Mouse (Mus musculus) ovary, adult 18-20 months (tissue): ENCODE results near the gene Lck.
"Not testable (repeated sequence)": the region's sequence is repeated elsewhere in the genome, so short reads cannot be mapped to it uniquely, and the experiment has no call there.

Source experiments
- DNase-seq: peaks from one replicate; pipeline ENCODE4 v3.0.0; 2022; ENCODE audit warnings: low spot score, mixed read lengths

Lck gene

DNA sequence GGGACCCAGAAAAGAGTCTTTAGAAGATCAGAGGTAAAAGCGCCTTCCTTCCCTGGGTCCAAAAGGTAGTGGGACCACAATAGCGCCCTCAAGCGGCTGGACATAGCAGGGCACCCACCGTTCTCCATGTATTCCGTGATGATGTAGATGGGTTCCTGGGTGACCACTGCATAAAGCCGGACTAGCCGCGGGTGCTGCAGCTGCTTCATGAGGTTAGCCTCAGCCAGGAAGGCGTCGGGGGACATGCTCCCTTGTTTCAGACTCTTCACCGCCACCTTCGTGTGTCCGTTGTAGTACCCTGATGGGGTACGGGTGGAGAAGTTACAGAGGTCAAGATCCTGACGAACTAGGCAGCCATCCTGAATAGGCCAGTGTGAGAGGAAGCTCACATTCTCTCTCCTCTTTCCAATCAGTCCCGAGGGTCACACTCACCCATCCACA lies 18.0 kb downstream of the Lck start:
- no peak for DNase-seq

DNA sequence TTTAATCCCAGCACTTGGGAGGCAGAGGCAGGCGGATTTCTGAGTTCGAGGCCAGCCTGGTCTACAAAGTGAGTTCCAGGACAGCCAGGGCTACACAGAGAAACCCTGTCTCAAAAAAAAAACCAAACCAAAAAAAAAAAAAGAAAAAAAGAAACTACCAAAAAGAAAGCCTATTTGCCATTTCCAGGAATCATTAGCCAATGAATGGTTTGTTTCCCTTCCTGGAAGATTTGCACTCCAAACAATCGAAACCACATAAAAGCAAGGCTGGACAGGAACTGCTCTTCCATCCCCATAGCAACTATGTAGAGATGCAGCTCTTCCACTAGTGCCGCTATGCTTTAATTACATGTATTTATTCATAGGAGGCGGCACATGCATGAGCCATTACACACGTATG lies 18.9 kb downstream of the Lck start:
- DNase-seq = not testable (repeated sequence)

DNA sequence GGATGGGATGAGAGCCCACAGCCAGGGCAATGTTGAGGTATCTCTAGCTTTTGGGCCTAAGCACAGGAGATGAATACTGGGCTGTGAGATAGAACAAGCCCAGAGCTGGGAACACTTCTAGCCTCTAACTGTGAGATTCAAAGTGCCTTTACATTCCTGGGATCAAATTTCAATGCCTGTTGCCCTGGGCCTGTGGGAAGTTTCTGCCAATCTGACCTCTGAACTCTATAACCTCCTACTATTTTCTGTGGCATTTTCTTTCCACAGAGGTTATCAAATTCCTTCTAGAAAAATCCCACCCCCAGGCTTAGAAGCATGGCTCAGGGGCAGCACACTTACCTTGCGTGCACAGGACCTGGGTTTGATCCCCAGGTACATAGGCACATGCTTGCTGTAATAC lies 23.1 kb downstream of the Lck start:
- no peak for DNase-seq

DNA sequence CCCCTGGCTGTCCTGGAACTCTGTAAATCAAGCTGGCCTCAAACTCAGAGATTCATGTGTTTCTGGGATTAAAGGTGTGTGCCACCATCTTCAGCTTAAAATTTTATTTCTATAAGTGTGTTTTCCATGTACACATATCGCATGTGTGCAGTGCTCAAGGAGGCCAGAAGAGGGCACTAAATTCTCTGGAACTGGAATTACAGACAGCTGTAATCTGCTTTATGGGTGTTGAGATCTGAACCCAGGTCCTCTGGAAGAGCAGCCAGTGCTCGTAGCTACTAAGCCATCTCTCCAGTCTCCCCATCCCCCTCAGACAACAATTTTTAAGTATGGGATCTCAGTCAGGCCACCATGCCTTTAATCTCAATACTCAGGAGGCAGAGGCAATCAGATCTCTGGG lies 24.1 kb downstream of the Lck start:
- DNase-seq = no peak

DNA sequence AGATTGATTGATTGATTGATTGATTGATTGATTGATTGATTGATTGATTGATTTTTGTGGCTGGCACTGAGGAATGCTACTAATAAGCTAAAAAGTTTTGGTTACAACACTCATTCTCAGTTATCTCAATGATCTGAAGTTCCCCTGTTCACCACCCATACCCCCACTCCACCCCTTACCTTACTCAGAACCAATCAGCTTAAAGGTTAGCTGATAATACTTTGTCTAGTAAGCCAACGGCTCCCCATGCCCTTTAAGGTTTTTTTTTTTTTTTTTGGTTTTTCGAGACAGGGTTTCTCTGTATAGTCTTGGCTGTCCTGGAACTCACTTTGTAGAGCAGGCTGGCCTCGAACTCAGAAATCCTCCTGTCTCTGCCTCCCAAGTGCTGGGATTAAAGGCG lies 25.8 kb downstream of the Lck start:
- not testable (repeated sequence) for DNase-seq

DNA sequence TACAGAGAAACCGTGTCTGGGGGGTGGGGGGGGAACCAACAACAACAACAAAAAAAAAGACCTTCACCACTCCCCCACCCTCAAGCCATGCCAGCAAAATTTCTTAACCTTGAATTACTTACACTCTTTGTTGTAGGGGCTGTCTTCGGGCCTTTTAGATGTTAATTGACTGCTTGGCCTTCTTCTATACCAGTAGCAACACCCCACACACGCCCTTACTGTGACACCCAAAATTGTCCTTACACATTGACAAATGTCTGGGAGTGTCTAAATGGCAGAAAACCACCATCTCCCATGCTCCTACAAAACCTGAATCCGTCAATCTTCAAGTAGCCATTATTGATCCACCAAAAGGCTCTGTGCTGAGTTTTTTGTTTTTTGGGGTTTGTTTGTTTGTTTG lies 29.3 kb downstream of the Lck start:
- DNase-seq = no peak

DNA sequence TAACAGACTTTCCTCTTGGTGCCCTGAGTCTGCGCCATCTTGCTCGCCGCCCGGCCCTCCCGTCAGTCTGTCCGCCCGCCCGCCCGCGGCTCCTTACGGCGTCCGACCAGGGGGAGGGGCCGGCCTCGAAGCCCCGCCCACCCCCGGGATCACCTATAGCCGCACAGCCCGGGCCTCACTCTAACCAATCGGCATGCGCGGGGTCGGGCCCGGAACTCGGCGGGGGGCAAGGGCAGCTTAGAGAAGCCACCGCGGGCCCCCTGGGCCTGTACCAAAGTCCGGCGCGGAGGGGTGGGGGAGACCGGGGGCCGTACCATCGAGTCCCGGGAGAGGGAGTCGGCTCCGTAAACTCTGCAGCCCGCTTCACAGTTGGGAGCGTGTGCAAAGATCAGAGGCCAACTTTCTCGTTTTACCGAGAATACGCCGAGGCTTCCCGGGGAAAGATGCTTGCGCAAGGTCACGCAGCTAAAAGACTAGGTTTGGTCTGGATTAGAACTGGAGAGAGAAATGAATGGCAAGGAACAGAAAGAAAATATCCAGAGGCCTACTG lies 30.8 kb downstream of the Lck start, which contains the start of gene Hdac1:
Hdac1 (minus strand) TSS at position 122 of the 550 bp plus-strand sequence.
- DNase-seq = peak; percentile 98

DNA sequence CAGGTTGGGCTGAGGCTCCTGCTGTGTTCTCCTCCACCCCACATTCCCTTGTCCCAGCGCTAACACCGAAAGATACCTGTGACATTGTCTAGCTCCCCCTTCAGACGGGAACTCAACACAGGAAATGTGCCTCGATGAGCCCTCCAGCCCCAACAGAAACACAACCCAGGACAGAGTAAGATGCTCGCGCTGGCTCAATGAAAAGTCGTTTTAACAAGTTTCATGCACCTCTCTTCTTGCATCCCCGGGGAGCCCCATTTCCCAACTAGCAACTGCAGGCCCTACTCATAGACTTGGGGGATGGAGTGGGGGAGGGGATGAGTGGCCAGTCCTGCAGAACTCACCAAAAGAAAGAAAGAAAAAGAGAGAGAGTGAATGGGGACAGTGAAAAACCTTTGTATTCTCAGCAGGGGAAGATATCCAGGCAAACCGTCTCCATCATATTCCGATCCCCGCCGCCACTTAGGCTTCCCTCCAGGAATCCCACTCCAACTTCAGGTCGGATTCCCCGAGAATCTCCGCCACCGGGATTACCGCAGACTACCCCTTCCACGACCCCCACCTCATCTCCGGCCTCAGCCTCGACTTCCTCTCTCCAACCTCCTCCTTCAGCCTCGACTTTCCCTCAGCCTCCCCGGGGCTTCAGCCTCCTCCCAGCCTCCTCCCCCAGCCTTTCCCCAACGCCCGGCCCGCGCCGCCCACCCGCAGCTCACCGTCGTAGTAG lies 31.4 kb downstream of the Lck start:
- DNase-seq = no peak

DNA sequence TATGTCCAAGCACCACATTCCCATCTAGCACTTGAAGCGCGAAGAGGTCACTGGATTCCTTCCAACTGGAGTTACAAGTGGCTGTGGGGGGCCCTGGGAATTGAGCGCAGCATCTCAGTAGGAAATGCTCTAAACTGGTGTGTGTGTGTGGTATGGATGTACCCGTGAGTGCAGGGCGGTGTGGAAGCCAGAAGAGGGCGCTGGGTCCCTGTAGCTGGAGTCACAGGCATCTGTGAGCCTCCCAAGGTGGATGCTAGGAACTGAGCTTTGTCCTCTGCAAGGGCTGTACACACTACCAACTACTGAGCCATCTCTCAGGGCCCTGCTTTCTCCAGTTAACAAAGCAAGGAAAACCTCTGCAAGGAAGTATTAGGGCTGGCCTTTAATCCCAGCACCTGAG lies 33.4 kb downstream of the Lck start:
- no peak for DNase-seq

DNA sequence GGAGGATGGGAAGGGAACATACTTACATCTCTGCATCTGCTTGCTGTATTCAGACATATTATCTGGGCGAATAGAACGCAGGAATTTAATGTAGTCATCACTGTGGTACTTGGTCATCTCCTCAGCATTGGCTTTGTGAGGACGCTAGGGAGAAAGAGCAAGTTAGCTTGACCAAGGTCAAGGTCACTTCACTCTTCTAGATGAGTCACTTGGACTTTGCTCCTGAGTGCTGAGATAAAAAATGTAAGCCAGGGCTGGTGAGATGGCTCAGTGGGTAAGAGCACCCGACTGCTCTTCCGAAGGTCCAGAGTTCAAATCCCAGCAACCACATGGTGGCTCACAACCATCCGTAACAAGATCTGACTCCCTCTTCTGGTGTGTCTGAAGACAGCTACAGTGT lies 44.5 kb downstream of the Lck start:
- DNase-seq = not testable (repeated sequence)

DNA sequence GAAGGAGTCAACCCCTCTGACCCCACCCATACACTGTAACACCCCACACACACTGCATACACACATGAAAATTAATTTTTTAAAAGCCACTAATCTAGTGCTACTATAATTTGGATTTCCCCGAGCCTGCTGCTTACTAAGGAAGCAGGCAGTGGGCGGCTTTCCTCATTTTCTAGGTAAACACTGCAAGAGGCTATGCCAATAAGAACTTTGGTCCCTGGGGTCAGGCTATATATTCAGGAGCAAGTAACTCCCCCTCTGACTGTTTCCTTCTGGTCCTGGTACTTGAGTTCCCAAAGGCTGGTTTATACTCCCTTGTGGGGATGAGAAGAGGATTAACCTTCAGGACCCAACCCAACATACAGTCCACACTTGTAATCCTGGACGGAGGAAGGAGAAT lies 47.6 kb downstream of the Lck start:
- DNase-seq = no peak

DNA sequence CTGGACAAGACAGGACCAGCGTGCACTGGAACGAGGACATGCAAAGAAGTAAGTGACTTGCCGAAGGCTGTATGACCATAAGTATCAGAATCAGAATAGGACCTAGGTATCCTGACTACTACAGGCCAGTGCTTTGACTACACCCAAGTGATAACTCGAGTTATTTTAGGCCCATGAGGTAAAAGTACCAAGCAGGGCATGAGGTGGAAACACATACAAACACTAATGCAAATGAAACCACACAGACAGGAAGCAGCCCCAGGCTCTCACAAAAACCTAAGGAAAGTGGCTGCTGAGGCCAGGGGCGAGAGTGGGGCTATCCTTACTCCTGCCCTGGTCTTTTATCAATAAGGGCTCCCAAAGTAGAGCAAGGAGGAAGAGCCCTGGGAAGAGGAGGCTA lies 48.1 kb downstream of the Lck start:
- DNase-seq = no peak

DNA sequence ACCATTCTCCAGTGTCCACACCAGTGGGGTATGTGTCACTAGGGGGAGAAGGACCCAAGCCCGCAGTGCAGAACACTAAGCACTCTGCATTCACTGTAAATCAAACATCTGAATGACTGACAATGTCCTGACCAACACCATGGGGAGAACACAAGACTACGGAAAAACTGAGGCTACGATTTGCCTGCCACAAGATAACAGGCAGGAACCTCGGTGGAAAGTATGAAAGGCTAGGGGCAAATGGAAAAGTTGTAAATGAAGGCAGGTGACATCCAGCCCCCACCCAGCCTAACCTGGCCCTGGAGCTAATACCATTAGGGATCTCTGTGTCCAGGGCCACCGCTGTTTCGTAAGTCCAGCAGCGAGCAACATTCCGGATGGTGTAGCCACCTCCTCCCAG lies 54.9 kb downstream of the Lck start:
- DNase-seq = no peak

DNA sequence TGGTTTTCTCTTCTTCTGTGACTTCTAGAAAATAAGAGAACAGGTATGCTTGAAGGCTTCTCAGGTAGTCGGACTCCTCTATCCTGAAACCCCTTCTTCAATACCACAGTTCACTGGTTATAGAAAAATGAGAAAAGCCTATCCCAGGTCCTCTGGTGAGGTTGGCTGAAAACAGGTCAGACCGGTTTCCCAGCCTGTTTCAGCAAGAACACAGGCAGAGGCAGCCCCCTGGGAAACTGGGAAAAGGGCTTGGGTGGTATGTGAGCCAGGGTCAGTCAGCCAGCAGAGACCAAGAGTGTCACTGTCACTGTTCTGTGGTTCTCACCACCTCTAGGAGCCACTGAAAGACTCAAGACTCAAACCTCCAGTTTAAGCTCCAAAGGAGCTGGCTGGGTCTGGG lies 56.5 kb downstream of the Lck start:
- no peak for DNase-seq

DNA sequence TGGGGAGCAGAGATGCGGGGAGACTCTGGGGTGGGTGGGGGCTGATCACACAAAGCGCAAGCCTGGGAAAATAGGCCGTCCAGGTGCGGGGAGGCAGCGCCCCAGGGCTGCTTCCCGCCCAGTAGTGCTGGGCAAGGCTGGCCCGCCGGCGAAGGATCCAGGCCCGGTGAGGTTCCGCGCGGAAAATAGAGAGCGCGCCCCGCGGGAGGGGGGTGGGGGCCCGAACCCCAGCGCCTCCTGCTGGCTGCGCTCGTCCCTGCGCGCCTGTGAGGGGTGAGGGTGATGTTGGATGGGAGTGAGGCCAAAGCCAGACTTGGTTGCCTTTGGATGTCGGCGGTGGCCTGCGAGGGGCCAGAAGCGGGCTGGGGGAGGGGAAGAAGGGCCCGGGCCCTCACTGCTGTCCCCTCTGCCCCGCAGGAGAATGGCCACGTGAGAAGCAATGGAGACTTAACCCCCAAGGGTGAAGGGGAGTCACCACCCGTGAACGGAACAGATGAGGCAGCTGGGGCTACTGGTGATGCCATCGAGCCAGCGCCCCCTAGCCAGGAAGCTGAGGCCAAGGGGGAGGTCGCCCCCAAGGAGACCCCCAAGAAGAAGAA lies 59.0 kb downstream of the Lck start:
- DNase-seq = no peak

DNA sequence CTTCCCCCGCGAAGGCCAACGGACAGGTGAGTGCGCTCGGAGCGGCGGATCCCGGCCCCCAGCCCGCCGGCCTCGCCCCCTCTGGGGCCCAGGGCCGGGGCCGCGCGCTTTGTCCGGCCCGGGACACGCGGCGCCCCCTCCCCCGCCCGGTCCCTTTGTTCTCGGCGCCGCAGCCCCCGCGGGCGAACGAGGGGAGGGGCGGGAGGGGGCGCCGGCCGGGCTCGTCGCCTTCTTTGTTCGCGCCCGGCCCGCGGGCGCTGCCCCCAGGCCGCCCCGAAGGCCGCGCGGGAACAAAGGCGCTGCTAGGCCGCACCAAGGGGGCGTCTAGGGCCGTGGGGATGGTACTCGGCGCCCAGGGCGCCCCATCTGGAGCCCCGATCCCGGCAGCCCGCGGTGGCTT lies 59.5 kb downstream of the Lck start:
- DNase-seq = no peak

DNA sequence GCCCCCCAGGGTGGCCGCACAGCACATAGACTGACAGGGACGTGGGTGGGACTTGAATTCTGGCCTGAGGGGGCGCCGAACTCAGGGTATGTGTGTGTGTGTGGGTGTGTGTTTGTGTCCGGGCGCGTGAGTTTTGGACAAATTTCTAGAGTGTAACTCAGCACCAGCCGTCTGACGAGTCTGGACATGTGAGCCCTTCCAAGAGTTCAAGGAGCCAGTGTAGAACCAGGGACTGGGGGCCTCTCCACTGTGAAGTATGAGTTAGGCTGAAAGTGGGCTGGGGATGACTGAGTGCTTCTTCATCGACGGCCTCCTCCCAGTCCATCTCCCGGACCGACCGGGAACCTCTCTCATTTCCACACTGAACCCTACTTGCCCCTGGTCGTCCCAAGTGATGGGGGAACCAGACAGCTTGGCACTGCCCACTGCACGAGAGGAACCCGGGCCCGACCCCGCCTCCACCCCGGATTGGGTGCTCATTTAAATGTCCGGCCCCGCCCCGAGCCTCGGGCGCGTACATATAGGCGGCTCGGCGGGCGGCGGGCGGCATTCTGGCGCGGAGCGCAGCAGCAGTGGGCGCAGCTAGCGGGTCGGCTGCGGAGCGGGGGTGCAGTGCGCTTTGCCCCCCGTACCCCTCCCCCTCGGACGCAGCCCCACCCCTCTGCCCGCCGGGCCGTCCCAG lies 60.2 kb downstream of the Lck start, which contains the start of gene Marcksl1:
Marcksl1 (plus strand) TSS at position 496 of the 682 bp plus-strand sequence.
- DNase-seq = peak; percentile 82

DNA sequence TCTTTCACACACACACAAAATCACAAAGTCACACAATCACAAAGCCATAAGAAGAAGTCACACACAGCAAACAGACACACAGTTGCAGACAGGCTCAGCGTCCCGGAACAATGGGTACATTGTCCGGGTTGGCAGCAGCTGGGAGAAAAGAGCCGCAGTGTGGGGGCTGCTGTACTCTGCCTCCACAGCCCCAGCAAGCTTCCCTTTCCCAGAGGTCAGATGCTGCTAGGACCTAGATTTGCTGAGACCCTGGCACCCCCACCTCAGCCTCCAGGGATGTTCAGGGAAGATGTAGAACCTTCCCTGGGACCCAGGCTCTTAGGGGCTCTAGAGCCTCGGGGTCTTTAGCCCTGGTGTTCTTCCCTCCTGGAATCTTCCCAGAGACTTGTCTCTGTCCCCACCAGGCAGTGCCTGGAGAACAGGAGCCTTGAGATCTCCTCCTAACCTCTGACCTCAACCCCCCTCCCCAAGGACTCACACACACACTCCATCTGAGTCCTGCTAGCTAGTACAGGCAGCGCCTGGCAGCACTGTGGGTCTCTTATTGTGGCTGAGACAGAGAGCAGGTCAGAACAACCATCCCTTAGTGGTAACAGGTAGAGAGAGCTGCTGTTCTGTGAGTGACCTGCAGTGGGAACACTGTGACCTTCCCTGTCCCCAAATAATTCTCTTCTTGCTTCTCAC lies 61.9 kb downstream of the Lck start:
- no peak for DNase-seq

DNA sequence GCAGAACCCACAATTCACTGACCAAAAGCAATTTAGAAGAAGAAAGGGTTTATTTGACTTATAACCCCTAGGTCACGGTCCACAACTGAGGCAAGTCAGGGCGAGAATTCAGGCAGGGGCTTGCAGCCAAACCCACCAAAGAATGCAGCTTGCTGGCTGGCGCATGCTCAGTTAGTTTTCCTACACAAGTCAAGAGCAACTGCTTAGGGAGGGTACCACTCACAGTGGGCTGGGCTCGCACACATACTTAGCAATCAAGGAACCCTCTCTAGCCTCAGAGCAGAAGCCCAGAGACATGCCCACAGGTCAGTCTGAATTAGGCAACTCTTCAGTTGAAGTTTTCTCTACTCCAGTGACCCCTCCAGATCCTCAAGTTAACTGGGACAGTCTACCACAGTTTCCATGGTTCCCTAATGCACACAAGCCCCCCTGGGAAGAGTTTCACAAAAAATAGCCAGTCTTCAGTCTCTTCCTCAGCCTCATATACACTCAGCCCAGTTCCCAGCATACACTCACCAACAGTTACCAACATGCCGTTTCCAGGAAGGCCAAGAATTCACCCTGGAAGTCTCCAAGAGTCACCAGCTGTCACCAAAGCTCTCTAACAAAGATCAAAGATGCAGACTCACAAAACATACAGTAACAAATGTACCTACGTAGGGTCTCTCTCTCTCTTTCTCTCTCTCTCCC lies 62.6 kb downstream of the Lck start:
- no peak for DNase-seq

DNA sequence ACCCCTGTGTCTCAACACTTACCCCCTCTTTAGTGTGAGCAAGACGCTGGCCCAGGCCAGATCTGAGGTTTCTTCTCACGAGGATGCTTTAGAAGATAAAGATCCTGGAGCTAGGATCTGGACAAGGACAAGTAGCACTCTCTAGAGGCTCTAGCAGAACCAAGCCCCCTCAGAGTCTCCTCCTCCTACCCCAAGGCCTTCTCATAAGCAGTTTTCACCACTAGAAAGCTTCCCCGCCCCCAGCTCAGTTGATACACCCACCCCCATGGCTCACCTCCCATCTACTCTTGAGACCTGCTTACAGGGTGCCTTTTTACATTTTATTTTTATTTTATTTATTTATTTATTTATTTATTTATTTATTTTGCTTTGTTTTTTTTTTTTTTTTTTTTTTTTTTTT lies 63.8 kb downstream of the Lck start:
- DNase-seq = no peak

DNA sequence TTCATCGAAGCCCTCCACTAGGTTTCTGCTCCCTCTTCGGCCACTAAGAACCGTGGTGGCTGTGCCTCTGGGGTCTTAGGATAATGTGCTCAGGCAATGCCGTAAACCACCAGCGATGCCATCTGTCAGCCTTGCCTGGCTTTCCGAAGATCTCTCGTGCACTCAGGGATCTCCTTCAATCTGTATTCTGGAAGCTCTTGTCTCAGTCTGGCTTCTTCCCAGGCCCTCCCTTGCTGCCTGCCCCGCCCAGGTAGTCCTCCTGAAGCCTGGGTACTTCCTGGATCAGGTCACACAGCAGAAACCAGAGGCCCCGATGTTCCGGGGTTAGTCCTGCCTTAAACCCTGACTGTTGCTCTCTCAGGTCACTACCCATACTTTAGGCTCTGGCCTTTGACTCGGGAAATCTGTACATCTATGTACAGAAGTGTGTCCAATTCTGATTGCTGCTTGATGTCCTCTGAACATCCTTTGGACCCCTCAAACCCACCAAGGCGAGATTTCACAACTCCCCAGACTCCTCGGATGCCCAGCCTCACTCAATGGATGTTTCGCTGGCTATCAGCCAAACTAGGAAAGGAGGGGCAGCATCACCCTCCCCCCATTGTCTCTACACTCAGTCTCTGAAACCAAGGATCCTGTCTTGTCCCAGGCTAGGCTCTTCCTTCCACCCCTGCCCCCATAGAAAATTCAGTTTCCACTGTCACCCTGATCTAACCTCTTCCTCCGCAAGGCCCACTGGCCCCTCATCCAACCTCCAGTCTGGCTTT lies 64.4 kb downstream of the Lck start:
- DNase-seq = no peak
